Mouse (Mus musculus) stomach, postnatal 0 days (tissue): ENCODE measurements at regions not wholly inside any gene's neighbourhood (a gene's known extent, or its start where the extent isn't known, plus 50 kb on each side); places are given as distances from the start of the nearest gene placed in this dataset.

Experiments
- CTCF ChIP-seq: IDR thresholded peaks from 2 replicates; pipeline ENCODE4 v1.5.1; 2016; ENCODE audit warnings: antibody characterized with exemption, low read depth, mild to moderate bottlenecking, moderate library complexity
- EP300 ChIP-seq: optimal IDR thresholded peaks from 2 replicates; pipeline ENCODE3; 2016; ENCODE audit warnings: antibody characterized with exemption

GRCm38 (mm10) chr14:103446671-103447070, 66.5 kb upstream of the Scel start:
- TF ChIP-seq CTCF: no peak; the same call in 1 of the 2 replicates
- no peak for TF ChIP-seq EP300
